Mouse (Mus musculus): ENCODE results near the gene Zmiz1. TPM values are rescaled to one million over a fixed set of nuclear protein-coding genes. Genes with fewer than 3 reads are reported as not detected.

The Zmiz1 gene
- polyA plus RNA-seq, 1 experiment from 2014 or later, result 70.0 TPM

DNA sequence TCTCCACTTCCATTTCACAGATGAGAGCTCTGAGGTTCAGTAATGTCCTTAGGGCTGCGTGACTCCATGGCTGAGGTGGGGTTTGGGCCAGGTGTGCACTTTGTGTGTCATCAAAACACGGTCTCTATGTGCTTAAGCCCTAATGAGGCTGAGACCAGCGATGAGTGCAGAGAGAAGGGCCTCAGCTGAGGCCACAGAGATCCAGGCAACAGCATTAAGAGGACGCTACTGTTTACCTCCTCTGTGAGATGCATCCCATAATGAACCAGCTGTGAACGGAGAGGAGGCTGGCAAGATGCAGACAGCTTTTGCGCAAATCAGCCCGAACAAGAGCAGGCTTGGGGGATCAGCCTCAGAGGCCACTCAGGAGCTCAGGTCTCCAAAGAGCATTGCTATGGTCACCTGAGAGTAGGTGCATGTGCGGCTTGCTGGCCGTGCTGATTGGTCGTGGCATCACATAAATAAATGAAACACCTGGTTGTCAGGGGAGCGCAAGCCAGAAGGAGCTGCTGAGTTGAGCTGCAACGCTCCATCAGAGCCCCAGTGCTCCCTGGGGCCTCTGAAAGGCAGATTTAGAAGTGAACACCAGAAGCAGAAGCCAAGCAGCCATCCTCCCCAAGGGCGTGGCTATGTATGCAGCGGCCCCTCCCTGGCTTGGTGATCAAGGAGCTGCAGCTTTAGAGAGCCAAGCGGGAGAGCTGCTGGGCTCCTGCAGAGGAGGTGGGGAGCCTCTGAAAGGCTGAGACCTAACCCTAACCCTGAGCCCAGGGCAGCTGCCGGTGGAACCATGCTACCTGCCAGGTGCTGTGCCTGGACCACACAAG, 115.3 kb downstream of the Zmiz1 start:
- DNase-seq (ENCODE audit: low spot score), result no peak
- peaks cover 59% of the 10 kb centered on the region for H3K36me3 ChIP-seq (replicated peaks; ENCODE audit: control insufficient read depth, insufficient read depth)
- 33% methylated on average over 16 of the region's 16 CpGs for WGBS
- H3K27ac ChIP-seq, result peak overlapping the region; percentile 56
- H3K4me1 ChIP-seq (replicated peaks; ENCODE audit: control insufficient read depth, insufficient read depth, low read length), result peaks cover 21% of the 10 kb centered on the region
- no peaks in the 10 kb centered on the region for H3K9me3 ChIP-seq (ENCODE audit: control insufficient read depth, low read length)
- ATAC-seq (ENCODE audit: low FRiP score), result peak; percentile 24; the same call in 1 of the 2 replicates
- peak overlapping the region; percentile 39; the same call in 1 of the 2 replicates for H3K9ac ChIP-seq
- H3K4me3 ChIP-seq (replicated peaks; ENCODE audit: low read length), result no peak overlapping the region
- H3K4me2 ChIP-seq (replicated peaks), result no peak overlapping the region
- H3K27me3 ChIP-seq (ENCODE audit: control insufficient read depth, insufficient read depth, low read length), result no peaks in the 10 kb centered on the region

DNA sequence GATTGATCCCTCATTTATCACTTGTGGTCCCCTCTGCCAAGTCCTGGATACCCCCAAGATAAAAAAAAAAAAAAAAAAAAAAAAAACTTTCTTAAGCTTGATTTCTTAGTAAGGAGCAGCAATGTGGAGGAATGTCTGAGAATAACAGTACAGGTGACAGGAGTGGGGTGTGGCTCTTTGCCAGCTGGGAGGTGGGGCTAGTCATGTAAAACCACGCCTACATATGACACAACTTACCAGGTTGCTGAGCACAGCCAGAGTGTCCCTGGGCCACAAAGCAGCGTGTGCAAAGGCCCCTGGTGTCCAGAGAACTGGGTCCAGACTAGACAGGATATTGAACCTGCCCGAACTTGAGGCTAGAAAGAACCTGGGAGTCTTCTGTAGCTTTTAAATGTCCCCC, 117.7 kb downstream of the Zmiz1 start:
- Histone ChIP-seq H3K4me2 (replicated peaks) (no peak overlapping the region), H3K27me3 (ENCODE audit: control insufficient read depth, insufficient read depth, low read length) (no peaks in the 10 kb centered on the region), H3K9ac (no peak overlapping the region), H3K4me3 (replicated peaks; ENCODE audit: low read length) (no peak overlapping the region), H3K9me3 (ENCODE audit: control insufficient read depth, low read length) (no peaks in the 10 kb centered on the region), H3K4me1 (replicated peaks; ENCODE audit: control insufficient read depth, insufficient read depth, low read length) (peaks cover 21% of the 10 kb centered on the region), H3K36me3 (replicated peaks; ENCODE audit: control insufficient read depth, insufficient read depth) (peaks cover 70% of the 10 kb centered on the region), H3K27ac (no peak overlapping the region)
- ATAC-seq (ENCODE audit: low FRiP score), result no peak
- DNase-seq (ENCODE audit: low spot score), result no peak
- WGBS, result 85% methylated on average over 3 of the region's 3 CpGs

DNA sequence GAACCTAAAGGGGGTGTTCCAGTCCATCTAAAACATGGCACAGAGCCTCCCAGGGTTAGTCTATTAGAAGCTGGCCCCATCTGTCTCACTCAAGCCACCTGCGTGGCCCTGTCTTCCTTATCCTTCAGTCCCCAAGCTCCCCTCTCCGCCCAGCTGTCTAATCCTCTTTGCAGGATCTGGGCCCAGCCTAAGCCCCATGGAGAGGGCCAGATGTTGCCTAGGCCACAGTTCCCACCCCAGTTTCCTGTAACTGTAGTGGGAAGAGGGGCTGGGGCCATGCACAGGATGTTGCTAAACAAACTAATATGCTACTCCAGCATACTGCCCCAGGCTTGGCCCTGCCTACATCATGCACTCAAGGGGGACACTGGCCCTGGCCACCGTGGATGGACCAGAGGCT, 118.4 kb downstream of the Zmiz1 start:
- Histone ChIP-seq H3K4me1 (replicated peaks; ENCODE audit: control insufficient read depth, insufficient read depth, low read length) (peaks cover 21% of the 10 kb centered on the region), H3K9ac (no peak overlapping the region)

DNA sequence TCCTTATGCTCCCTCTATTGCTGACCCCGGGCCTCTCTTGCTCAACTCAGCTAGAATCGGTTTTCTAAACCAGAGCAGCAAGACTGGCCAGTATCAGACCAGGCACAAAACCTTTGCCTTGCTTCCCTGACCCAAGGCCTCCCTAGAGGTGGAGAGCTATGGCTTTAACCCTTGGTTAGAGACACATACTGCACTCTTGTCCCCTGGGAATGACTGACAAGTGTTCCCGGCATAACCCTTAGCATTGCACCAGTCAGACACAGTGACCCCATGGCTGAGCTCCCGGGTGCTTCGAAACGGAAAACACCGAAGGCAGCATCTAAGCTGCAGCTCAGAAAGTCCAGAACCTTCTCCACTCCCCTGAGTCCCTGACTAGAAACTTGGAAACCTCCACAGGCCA, 120.6 kb downstream of the Zmiz1 start:
- no peak overlapping the region for H3K9ac ChIP-seq
- H3K4me2 ChIP-seq (replicated peaks), result no peak overlapping the region
- peaks cover 23% of the 10 kb centered on the region for H3K4me1 ChIP-seq (replicated peaks; ENCODE audit: control insufficient read depth, insufficient read depth, low read length)
- peaks cover 80% of the 10 kb centered on the region for H3K36me3 ChIP-seq (replicated peaks; ENCODE audit: control insufficient read depth, insufficient read depth)
- H3K27ac ChIP-seq, result peak overlapping the region; percentile 2; the same call in 1 of the 2 replicates
- ATAC-seq (ENCODE audit: low FRiP score) (no peak), DNase-seq (ENCODE audit: low spot score) (no peak)
- no peaks in the 10 kb centered on the region for H3K9me3 ChIP-seq (ENCODE audit: control insufficient read depth, low read length)
- WGBS, result 83% methylated on average over 7 of the region's 7 CpGs
- no peak overlapping the region for H3K4me3 ChIP-seq (replicated peaks; ENCODE audit: low read length)
- H3K27me3 ChIP-seq (ENCODE audit: control insufficient read depth, insufficient read depth, low read length), result no peaks in the 10 kb centered on the region

More for the DNA sequence above, 118.4 kb downstream of the Zmiz1 start:
- H3K4me3 ChIP-seq (replicated peaks; ENCODE audit: low read length), result no peak overlapping the region
- no peak overlapping the region; the same call in 1 of the 2 replicates for H3K27ac ChIP-seq
- ATAC-seq (ENCODE audit: low FRiP score) (no peak), DNase-seq (ENCODE audit: low spot score) (no peak)
- no peaks in the 10 kb centered on the region for H3K9me3 ChIP-seq (ENCODE audit: control insufficient read depth, low read length)
- 46% methylated on average over 3 of the region's 3 CpGs for WGBS
- H3K36me3 ChIP-seq (replicated peaks; ENCODE audit: control insufficient read depth, insufficient read depth), result peaks cover 74% of the 10 kb centered on the region
- H3K27me3 ChIP-seq (ENCODE audit: control insufficient read depth, insufficient read depth, low read length), result no peaks in the 10 kb centered on the region
- H3K4me2 ChIP-seq (replicated peaks), result no peak overlapping the region

DNA sequence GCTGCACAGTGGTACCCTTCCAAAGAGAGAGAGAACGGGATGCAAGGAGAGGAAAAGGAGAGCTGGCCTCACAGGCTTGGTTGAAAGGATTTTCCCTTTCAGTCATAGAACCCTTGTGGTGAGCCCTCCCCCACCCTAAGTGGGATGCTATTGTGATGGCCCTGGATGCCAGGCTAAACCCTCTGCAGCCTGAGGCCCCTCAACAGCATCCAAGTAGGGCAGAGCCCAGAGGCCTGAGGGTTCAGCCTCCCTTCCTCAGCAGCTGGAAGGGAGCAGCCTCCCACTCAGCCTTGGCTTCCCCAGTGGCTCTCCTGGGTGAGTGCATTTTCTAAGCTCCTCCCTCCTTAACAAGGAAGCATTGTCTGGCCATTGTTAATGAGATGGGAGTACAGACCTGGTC, 121.4 kb downstream of the Zmiz1 start:
- Histone ChIP-seq H3K4me1 (replicated peaks; ENCODE audit: control insufficient read depth, insufficient read depth, low read length) (peaks cover 26% of the 10 kb centered on the region), H3K27me3 (ENCODE audit: control insufficient read depth, insufficient read depth, low read length) (no peaks in the 10 kb centered on the region), H3K27ac (peak overlapping the region; percentile 2; the same call in 1 of the 2 replicates), H3K4me3 (replicated peaks; ENCODE audit: low read length) (no peak overlapping the region), H3K9ac (no peak overlapping the region), H3K4me2 (replicated peaks) (no peak overlapping the region), H3K9me3 (ENCODE audit: control insufficient read depth, low read length) (no peaks in the 10 kb centered on the region), H3K36me3 (replicated peaks; ENCODE audit: control insufficient read depth, insufficient read depth) (peaks cover 77% of the 10 kb centered on the region)
- WGBS, result 54% methylated on average over 1 of the region's 1 CpGs
- DNase-seq (ENCODE audit: low spot score), result no peak
- ATAC-seq (ENCODE audit: low FRiP score), result no peak

DNA sequence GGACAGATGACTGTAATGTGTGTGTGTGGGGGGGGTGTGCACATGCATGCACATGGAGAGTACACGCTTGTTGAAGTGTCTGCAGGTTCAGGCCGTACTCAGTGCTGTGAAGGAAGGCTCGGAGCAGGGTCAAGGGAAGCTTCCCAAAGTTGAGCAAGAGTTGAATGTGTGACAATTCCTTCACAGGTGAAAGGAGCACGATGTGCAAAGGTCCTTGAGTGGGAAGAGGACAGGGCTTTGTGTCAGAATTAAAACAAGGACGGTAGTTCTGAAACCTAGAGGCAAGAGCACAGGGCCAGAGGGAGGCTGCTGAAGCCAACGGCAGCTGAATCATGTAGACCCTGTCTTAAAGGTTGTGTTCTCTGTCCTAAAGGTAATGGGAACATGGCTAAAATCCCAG, 123.6 kb downstream of the Zmiz1 start:
- peaks cover 48% of the 10 kb centered on the region for H3K4me1 ChIP-seq (replicated peaks; ENCODE audit: control insufficient read depth, insufficient read depth, low read length)
- WGBS, result 94% methylated on average over 6 of the region's 6 CpGs
- H3K27me3 ChIP-seq (ENCODE audit: control insufficient read depth, insufficient read depth, low read length), result no peaks in the 10 kb centered on the region
- no peak overlapping the region for H3K27ac ChIP-seq
- H3K9me3 ChIP-seq (ENCODE audit: control insufficient read depth, low read length), result no peaks in the 10 kb centered on the region
- ATAC-seq (ENCODE audit: low FRiP score), result no peak
- H3K9ac ChIP-seq, result no peak overlapping the region
- no peak overlapping the region for H3K4me3 ChIP-seq (replicated peaks; ENCODE audit: low read length)
- H3K36me3 ChIP-seq (replicated peaks; ENCODE audit: control insufficient read depth, insufficient read depth), result peaks cover 55% of the 10 kb centered on the region
- H3K4me2 ChIP-seq (replicated peaks), result no peak overlapping the region
- no peak for DNase-seq (ENCODE audit: low spot score)

DNA sequence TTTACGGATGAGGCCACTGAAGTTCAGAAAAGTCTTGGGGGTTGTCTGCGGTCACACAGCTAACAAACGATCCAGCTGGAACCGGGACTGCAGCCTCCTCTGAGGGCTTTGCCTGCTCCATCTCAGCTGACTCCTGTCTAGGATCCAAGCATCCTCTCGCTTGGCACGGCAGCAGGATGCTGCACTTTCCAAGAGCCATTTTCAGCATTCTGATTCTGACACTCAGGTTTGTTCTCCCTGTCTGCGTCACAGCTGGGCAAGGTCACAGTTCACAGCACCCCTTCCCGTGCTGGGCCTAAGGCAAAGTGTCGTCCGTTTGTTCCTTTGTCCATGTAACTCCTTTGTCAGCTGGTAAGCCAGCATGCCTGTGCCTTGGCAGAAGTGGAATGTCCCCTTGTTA, 124.9 kb downstream of the Zmiz1 start:
- H3K4me2 ChIP-seq (replicated peaks), result no peak overlapping the region
- DNase-seq (ENCODE audit: low spot score), result no peak
- no peaks in the 10 kb centered on the region for H3K9me3 ChIP-seq (ENCODE audit: control insufficient read depth, low read length)
- H3K4me3 ChIP-seq (replicated peaks; ENCODE audit: low read length), result no peak overlapping the region
- 50% methylated on average over 10 of the region's 10 CpGs for WGBS
- peak overlapping the region; percentile 14; the same call in 1 of the 2 replicates for H3K9ac ChIP-seq
- peaks cover 43% of the 10 kb centered on the region for H3K36me3 ChIP-seq (replicated peaks; ENCODE audit: control insufficient read depth, insufficient read depth)
- no peak for ATAC-seq (ENCODE audit: low FRiP score)
- peak overlapping the region; percentile 100 for H3K27ac ChIP-seq
- H3K4me1 ChIP-seq (replicated peaks; ENCODE audit: control insufficient read depth, insufficient read depth, low read length), result peaks cover 55% of the 10 kb centered on the region
- H3K27me3 ChIP-seq (ENCODE audit: control insufficient read depth, insufficient read depth, low read length), result no peaks in the 10 kb centered on the region

DNA sequence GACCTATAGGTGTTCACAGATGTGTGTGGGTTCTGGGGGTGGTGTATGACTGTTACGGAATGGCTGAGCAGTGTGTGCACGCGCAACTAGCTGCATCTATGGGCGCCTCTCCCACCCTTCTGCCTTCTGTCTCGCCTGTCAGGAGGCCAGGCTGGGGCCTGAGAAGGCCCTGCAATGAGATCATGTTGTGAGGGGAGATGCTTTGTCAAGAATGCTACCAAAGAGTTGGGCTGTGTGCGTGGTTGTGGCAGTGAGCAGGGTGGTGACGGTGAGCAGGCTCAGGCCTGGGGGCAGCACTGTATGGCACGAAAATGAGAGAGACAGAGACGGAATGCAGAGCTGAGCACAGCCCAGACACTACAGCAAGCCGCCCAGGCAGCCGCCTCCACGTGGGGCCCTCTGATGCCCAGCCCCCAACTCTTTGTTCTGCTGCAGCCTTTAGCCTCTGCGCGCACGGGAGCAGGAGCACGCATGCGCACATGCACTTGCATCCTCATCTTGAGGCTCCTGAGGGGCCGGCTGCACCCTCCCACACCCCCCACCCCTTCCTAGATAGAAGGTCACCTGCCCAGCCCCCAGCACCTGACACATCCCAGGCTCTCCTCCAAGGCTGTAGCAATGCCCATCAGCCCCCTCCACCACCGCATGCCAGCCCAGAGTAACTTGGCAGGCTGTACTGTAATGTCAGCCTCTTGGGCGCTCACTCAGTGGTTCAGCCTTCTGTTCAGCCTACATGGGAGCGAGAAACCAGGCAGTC, 126.7 kb downstream of the Zmiz1 start:
- H3K4me2 ChIP-seq (replicated peaks), result peak overlapping the region; percentile 35
- ATAC-seq (ENCODE audit: low FRiP score) (peak; percentile 86), DNase-seq (ENCODE audit: low spot score) (peak; percentile 86)
- no peaks in the 10 kb centered on the region for H3K9me3 ChIP-seq (ENCODE audit: control insufficient read depth, low read length)
- WGBS, result 9% methylated on average over 21 of the region's 21 CpGs
- H3K36me3 ChIP-seq (replicated peaks; ENCODE audit: control insufficient read depth, insufficient read depth), result peaks cover 32% of the 10 kb centered on the region
- no peaks in the 10 kb centered on the region for H3K27me3 ChIP-seq (ENCODE audit: control insufficient read depth, insufficient read depth, low read length)
- H3K4me1 ChIP-seq (replicated peaks; ENCODE audit: control insufficient read depth, insufficient read depth, low read length), result peaks cover 70% of the 10 kb centered on the region
- H3K9ac ChIP-seq, result peak overlapping the region; percentile 71
- H3K27ac ChIP-seq, result peak overlapping the region; percentile 100
- no peak overlapping the region for H3K4me3 ChIP-seq (replicated peaks; ENCODE audit: low read length)

DNA sequence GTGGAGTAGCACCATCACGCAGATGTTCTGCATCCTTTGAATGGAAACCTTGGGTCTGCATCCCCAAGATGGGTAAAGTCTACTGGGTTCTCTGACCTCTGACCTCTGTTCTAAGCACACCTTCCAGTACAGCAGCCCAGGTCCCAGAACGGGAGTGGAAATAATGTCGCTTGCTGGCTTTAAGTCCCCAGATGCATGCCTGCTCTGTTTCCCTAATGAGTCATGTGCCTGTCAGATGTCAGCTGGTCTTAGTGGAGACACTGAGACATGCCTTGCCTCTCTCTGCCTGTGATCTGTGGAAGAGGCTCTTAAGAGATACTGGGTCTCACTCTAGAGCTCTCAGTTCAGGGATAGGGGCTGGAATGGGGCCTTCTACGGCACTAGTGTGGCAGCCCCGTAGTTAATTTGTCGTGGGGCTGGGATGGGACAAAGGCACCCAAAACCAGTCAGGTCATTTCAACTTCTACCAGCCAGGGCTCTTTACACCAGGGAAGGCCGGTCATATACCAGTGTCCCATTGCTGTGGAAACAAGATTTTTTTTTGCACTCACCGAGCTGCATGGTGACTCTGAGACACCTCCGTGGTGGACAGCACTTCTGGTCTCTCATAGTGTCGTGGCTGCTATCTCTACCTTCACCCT, 128.0 kb downstream of the Zmiz1 start:
- ATAC-seq (ENCODE audit: low FRiP score), result no peak

More for the DNA sequence above, 128.0 kb downstream of the Zmiz1 start:
- H3K4me2 ChIP-seq (replicated peaks), result peak overlapping the region; percentile 35
- WGBS, result 11% methylated on average over 10 of the region's 10 CpGs
- no peaks in the 10 kb centered on the region for H3K9me3 ChIP-seq (ENCODE audit: control insufficient read depth, low read length)
- no peak overlapping the region for H3K4me3 ChIP-seq (replicated peaks; ENCODE audit: low read length)
- H3K36me3 ChIP-seq (replicated peaks; ENCODE audit: control insufficient read depth, insufficient read depth), result peaks cover 25% of the 10 kb centered on the region
- no peak for DNase-seq (ENCODE audit: low spot score)
- H3K27ac ChIP-seq, result peak overlapping the region; percentile 100
- H3K4me1 ChIP-seq (replicated peaks; ENCODE audit: control insufficient read depth, insufficient read depth, low read length), result peaks cover 70% of the 10 kb centered on the region
- peak overlapping the region; percentile 71 for H3K9ac ChIP-seq
- no peaks in the 10 kb centered on the region for H3K27me3 ChIP-seq (ENCODE audit: control insufficient read depth, insufficient read depth, low read length)
